Mouse (Mus musculus): Measurements from ENCODE around the gene Mamstr.
"Not testable (repeated sequence)": the region's sequence is repeated elsewhere in the genome, so short reads cannot be mapped to it uniquely, and the experiment has no call there.

The Mamstr gene

DNA sequence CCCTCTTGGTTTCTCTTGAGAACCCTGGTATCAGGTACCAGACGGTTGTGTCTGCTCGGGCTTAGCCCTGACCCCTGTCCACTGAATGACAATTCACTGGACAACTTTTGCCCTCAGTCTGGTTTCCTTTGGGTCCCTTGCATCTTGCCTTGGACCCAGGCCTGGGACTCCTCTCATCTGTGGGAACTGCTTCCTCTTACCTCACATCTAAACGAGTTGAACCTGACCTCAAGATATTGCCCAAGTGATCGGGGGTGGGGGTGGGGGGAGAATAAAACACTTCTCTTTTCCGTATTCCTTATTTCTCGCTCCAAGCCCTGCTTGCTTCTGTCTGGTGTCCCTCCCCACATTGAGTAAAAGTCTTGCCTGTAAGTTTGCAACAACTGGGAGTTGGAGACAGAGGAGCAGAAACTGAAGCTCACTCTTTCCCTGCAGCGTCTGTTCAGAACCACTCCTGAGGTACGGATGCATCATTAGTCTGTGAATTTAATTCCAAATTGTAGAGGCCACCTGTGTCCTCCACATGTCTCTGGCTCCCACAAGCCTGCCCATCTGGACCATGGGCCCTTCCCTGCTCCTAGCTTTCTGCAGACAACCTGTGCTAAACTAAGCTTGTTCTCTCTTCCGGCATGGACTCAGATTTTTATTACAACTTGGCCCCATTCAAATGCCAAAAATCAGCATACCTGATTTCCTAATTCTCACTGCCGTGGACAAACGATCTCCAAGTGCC is 21.1 kb downstream of the Mamstr start:
- no peak for DNase-seq

DNA sequence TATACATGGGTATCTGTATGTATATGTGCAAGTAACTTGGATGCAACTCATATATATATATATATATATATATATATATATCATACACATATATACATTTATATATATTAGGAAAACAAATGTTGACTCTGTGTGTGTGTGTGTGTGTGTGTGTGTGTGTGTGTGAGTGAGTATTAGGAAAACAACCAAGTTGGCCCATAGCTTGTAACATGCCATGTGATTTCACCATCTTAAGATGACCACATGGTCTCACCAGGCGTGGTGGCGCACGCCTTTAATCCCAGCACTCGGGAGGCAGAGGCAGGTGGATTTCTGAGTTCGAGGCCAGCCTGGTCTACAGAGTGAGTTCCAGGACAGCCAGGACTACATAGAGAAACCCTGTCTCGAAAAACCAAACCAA is 21.9 kb downstream of the Mamstr start:
- DNase-seq: not testable (repeated sequence)

DNA sequence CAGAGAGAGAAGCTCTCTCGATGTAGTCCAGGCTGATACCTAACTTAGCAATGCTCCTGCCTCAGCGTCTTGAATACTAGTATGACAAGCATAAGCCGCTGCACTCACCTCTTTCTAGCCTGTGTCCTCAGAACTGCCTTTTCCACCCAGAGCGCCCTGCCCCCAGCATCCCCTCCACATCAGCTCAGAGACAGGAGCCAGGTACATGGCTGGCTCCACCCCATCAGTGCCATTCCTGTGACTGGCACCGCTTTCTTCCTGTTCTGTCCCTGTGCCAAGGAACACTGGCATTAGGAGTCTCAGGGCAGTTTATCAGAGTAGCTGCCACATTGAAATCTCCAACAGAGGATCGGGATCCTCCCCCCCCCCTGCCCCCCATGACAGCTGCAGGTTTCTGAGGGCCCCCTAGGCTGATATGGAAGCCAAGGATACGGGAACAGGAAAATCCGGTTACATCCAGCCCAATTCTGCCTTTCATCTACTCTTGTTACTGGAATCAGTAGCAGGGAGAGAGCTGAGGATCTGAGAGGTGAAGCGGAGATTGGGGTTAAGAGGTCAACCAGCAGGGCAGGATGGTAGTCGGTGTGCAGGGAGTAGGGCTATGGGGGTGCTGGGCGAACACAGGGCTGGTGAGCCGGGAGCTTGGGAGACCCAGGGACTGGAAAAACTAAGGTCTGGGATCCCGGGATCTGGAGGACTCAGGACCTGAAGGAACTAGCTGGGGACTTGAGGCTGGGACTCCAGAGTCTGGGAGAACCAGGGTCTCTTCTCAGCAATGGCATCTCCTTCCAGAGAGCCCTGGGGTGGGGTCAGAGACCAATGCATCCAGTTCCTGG is 25.7 kb downstream of the Mamstr start:
- no peak for DNase-seq

DNA sequence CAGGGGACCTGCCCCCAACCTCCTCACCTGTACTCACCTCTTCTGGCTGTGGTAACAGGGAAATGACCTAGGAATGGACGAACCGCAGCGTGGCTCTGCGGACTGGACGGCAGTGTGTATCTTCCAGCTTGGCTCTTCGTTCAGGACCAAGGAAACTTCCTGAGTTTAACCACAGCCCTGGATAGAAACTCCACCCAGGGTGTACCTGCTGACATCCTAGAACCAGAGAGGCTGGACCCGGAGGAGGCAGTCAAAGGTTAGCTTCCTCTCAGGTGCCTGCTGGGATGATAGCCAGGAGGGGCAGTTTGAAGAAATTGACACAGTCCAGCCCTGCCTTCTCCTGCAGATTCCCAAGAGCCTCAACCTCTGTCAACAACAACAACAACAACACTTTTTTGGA is 26.4 kb downstream of the Mamstr start, which contains the start of gene Fut2:
TSS of gene Fut2 (minus strand) at position 234 of the 400 bp plus-strand sequence.
- no peak for DNase-seq

DNA sequence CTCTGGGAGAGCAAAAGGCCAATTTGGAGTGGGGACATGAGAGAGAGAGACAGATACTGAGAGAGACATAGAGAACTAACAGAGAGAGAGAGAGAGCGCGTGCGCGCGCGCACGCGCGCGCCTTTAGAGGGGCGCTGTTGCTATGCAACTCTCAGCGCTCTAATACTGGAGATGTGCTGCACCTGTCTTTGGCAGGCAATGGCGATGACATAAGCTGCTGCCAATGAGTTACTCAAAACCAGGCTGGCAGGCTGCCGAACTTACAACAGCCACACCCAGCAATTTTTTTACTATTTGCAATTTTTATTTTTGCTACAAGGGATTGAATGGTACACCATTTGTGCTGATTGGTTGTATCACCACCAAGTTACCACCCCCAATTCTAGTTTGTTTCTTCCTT is 28.0 kb downstream of the Mamstr start:
- DNase-seq: no peak

DNA sequence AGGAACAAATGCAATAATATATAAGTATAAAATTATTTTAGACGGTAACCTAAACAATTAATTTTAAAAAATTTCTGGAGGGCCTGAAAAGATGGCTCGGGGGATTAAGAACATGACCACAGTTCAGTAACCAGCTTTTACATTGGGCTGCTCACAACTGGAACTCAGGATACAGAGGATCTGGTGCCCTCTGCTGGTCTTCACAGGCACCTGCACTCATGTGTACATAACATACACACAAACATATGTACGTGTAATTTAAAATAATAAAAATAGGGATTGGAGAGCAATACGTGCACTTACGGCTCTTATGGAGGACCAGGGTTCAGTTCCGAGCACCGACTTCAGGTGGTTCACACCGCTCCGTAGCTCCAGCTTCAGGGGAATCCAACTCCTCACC is 29.1 kb downstream of the Mamstr start:
- no peak for DNase-seq

DNA sequence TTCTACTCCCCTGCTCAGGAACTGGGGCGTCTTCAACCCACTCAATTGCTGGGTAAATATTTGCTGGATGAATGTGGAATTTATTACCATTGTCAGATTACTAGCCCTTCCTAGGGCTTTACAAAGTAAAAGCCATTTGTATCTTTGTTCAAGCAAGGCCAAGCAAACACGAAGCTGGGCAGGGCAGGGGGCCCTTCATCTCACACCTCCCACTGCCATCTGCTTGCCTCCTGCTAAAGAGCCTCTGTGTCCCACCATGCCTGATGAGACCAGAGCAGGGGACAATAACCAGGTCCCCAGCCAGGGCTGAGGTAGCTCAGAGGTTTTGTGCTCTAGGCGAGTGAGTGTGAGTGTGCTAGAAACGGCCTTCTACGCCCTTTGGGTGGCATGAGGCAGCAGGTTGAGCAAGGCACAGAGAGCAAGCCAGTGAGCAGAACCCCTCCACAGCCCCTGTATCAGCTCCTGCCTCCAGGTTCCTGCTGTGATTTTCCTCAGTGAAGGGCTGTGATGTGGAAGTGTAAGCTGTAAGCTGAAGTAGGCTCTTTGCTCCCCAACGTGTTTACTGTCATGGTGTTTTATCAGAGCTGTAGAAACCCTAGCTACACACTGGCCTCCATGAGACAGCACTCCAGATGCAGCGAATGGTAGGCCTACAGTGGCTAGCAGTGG is 38.0 kb downstream of the Mamstr start:
- no peak for DNase-seq

DNA sequence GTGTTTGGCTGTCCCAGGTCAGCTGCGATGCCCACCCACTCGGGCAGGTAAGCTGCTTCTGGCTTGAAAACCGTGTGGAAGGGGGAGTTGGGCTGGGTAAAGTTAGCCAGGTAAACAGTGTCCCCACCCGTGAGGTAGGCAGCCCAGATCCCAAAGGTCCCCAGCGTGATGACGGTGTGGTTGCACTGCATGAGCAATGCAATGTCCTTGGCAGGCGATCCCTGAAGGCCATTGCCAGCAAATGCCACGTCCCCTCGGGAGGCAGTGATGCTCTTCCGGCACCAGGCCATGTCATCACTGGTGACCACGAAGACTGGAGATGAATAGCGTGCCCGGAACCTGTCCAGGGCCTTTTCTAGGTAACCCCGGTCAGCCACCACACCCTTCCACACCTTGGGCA is 38.7 kb downstream of the Mamstr start:
- no peak for DNase-seq

DNA sequence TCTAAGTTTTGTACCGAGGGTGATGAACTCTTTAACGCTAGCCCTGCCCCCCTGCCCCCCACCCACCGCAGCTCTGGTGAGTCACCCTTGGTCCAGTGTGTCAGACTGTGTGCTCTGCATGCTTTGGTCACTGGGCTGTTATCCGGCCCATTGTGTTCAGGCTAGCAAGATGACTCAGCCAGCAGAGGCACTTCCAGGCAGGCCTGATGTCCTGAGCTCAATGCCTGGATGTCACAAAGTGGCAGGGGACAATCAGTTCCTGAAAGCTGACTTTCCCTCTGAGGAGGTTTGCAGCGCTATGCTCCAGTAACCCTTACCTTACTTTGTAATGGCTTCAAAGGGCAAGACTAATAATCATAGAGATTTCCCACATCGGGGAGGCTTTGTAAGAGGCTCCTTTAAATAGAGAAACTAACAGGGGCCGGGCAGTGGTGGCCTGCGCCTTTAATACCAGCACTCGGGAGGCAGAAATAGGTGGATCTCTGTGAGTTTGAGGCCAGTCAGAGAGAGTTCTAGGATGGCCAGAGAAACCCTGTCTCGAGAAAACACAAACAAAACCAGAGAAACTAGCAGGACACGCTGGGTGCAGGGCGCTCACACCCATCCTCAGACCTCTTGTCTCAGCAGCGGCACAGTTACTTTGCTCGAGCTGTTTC is 40.3 kb downstream of the Mamstr start:
- peak; percentile 45 for DNase-seq

DNA sequence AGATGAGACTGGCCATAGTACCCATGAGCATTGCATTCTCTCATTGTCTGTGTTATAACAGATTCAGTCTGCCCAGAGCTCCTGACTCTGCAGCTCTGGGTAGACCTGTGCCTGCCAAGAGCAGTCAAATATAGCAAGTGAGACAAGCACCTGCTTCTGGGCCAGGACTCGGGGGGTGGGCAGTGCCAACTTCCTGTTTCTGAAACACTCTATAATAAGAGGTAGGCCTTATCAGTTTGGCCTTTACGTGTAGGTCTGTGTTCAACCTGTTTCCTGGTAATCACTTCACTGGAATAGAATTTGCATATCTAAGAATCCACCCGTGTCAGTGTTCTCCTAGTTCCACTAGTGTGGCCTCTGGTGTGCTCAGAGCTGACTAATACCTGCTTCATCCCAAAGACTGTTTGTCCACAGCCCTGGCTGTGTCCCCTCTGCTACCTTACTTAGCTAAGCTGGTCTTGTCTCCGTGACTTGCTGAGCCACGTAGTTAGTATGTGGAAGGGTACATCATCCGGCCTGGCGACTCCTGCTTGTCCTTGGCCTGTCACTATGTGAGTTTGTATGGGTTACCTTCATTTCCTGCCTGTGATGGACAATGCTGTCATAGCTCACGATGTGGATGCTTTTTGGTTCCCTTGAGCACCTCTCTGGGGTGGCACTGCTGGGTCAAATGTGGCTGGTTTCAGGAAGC is 41.4 kb downstream of the Mamstr start:
- DNase-seq: no peak

DNA sequence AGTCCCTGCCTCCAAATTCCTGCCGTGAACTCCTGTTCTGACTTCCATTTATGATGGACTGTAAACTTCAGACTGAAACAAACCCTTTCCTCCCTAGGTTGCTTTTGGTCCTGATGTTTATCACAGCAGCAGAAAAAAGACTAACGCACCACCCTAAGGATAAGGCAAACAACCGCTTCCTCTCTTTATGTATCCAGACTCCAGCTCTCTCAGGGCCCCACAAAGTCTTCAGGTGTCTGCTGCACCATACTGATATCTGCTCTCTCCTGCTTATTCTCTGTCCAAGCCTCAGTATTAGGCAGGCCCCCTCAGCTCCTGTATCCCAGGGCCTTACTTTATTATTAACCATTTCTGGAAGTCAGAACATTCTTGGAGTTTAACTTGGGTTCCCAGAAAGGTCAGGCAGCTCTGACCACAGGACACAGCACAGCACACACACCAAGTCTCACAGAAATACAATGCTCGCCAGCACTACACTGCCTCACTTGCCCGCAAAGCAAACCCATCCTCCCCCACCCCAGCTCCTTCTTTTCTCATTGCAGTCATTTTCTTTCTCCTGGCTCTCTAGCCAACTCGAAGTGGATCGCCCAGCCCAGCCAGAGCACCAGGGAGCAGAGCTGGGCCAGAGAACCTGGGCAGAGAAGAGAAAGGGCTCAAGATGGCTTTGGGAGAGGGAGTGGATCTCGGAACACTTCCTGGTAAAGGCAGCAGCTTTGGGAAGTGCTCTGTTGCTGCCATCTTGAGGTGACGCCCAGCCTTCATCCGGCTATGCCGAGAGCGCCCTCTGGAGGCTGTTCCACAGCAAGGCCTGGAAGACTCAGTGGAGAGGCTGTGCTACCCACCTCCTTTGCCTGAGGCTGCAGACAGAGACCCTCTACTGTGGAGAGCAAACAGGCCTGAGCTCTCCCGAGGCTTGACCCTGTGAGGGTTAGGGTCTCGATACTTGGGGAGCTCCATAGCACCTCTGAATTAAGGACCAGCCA is 42.7 kb downstream of the Mamstr start:
- peak; percentile 88 for DNase-seq

DNA sequence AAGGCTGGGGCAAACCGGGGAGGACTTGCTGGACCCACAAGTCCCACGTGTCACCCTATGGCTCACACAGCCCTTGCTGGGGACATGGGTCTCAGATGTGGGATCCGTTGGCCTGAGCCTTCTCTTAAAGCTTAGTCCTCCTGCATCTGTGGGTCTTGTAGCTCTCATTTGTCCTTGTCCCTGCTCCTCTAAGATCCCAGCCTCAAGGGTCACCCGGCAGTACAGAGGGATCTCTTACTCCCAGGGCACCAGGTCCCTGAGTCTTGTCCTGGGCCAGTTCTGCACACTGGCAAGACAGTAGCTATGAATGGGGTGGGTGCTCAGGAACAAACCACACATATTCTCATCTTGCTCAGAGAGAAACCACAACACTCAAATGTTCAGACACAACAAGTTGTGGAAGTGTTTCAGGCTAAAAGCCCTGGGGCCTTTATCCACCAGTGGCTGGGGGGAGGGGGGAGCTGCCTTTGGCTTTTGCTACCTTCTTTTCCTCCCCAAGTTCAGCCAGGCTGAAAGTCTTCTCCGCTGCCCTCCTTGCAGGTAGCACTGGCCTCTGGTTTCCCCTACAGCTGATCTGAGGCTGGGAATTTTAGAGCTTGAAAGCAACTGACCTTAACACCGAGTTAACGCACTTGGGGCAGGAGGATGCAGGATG is 43.7 kb downstream of the Mamstr start, which contains the start of gene Ntn5:
TSS of gene Ntn5 (plus strand) at position 627 of the 655 bp plus-strand sequence.
- DNase-seq: no peak

DNA sequence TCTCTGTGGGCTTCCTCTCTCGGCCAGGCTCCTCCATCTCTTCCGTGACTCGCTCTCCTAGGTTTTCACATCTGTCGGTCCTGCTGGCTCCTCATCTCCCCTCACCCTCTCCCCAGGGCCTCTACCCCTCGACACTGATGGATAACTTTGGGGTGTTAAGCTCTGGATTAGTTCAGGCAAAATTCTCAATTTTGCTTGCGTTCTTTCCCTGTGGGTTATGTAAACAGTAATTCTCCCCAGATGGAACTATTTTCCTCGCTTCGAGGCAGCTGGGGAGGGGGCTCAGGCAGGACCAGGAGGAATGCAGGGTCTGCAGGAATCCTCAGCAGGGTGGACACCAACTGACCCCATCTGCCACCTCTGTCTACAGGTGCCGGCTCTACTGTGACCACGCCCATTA is 46.0 kb downstream of the Mamstr start:
- DNase-seq: no peak

DNA sequence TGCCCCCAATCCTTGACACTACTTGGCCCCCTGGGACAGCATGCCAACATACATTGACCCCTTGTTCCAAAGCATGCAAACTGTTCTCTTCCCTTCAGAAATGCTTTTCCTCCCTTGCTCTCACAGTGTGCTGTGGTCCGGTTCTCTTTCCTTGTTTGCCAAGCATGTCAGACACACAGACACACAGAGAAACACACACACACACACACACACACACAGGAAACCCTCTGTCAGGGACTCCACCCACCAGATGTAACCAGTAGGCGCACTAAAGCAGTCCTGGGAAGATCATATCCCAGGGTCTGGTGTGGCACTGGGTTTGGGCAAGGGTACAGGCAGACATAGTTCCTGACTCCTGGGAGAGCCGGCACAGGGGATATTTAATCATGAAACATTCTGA is 47.1 kb downstream of the Mamstr start:
- peak; percentile 26 for DNase-seq

DNA sequence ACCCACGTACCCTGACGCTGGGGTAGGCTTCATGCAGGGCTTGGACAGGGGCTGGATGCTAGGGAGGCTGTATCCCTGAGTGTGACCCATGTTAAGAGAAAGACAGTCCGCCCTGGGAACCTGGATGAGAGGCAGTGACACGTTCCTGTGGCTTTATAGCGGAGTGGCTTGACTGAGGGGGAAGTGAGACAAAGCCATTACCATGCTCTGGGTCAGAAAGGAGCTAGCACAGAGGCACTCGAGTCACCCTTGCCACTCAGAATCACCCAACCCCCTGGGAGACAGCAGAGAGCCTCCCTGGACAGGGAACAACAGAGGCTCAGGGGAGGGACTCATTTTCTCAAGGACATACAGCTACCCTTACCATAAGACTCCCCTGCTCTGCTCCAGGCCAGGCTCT is 49.3 kb downstream of the Mamstr start:
- DNase-seq: no peak

DNA sequence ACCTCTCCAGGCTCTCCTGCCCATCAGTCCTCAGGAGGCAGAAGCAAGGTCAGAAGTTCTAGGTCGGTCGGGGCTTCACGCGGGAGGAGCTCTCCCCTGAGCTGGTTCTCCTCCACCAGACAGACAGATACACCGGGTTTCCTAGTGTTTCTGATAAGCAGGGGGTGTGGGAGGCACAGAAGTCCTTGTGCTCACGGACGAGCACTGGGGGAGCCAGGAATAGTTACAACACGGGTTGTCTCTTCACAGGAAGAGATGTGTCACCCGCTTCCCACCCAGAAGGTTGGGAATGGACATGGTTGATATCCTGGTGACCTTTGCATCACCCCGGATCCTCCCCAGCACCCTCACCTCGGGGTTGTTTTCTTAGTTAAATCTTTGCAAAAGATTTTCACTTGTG is 50.0 kb downstream of the Mamstr start:
- DNase-seq: peak; percentile 38

DNA sequence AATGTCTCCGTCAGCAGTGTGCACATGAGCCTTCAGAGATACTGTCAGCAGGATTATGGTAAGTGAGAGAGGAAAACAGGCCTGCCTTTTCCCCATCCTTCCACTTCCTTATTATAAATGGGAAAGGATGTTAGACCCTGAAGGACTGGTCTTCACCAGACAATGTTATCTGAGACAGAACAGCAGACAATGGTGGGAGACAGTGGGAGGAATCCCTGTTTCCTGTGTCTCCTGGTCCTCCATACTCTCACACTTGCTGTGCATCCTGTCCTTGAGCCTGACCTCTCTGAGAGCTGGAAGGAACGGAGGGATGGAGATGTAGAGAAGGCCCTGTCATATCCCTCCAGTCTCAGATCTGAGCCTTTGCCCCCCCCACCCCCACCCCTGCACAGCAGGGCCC is 52.6 kb downstream of the Mamstr start:
- no peak for DNase-seq

DNA sequence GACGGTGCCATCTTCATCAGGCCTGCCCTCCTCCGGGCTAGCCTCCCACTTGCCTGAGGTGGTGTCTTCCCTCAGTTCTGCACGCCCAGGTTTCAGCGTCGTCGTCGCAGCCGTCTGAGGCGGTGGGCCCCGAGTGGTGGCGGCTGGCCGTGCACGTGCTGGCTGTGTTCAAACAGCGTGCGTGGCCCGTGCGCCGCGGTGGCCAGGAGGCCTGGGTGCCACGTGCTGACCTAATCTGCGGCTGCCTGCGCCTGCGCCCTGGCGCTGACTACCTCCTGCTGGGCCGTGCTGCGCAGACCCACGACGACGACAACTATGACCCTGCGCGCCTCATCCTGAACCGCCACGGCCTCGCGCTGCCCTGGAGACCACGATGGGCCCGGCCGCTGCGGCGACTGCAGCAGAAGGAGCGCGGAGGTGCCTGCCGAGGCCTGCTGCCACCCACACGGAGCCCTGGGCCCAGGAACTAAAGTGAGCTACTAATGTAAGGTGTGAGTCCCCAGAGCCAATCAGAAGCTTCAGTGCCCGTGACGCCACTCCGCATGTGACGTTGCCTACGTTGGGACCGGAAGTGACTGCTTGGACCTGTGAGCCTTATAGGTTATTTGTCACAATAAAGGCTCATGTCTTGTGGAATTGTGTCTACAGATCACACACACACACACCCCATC is 54.3 kb downstream of the Mamstr start, which contains the start of gene Sec1:
TSS of gene Sec1 (minus strand) at position 482 of the 671 bp plus-strand sequence.
- DNase-seq: no peak

DNA sequence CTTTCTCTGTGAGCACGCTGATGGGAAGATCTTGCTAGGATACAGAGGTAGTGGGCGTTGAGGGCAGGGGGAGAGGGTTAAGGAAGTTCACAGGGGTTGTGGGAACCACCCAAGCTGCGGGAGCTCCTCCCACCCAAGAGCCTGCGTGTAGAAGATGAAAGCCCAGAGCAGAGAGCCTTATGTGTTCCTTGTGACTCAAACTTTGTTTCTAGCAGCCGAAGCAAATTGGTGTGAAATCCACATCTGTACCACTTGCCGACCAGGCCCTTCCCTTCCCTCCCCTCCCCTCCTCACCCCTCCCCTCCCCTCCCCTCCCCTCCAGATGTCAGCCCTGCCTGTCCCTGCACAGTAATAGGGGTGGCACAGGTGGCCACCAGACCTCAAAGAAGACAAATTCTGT is 55.3 kb downstream of the Mamstr start:
- DNase-seq: no peak
